Mouse (Mus musculus): Measurements from ENCODE around the gene Proser3. TPM values are rescaled to one million over a fixed set of nuclear protein-coding genes. Genes with fewer than 3 reads are reported as not detected.
A peak's percentile ranks its signal among the peaks of the same experiment; 100 is the strongest.

Gene Proser3
- total and polyA plus RNA-seq, 2 experiments from 2014 or later: 3.0 to 14.0 TPM

DNA sequence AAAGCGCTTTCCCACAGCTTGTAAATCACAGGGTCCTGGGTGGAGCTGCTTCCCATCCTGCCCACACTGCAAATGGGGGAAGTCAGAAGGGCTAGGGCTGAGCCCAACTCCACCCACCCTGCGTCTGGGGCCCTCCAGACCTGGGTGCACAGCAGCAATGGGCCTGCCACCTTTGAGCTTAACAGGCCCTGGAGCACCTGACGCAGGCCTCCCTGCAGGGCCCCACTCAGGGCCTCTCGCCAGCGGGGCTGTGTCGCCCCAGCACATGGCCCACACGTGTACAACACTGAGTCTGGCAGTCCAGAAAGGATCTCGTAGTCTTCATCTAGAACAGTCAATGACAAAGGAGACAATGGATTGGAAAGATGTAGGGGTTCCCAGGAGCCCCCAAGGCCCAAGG is 27.9 kb upstream of the Proser3 start:
- Histone ChIP-seq H3K9me3 (ENCODE audit: low read length) (no peaks in the 10 kb centered on the region), H3K4me1 (ENCODE audit: insufficient read depth, low read length) (no peaks in the 10 kb centered on the region), H3K9ac (replicated peaks; ENCODE audit: low read length) (no peak overlapping the region), H3K27ac (no peak overlapping the region), H3K4me2 (ENCODE audit: low read depth, low read length) (no peak overlapping the region), H3K36me3 (ENCODE audit: insufficient read depth, low read length) (peaks cover 90% of the 10 kb centered on the region), H3K27me3 (ENCODE audit: insufficient read depth, low read length) (no peaks in the 10 kb centered on the region), H3K4me3 (ENCODE audit: low read length) (no peak overlapping the region)
- no peak for DNase-seq (ENCODE audit: low spot score)
- WGBS: 94% methylated on average over 8 of the region's 8 CpGs
- TF ChIP-seq CTCF (IDR thresholded peaks at IDR 0.05; ENCODE audit: low read depth): no peak
- no peak for ATAC-seq

DNA sequence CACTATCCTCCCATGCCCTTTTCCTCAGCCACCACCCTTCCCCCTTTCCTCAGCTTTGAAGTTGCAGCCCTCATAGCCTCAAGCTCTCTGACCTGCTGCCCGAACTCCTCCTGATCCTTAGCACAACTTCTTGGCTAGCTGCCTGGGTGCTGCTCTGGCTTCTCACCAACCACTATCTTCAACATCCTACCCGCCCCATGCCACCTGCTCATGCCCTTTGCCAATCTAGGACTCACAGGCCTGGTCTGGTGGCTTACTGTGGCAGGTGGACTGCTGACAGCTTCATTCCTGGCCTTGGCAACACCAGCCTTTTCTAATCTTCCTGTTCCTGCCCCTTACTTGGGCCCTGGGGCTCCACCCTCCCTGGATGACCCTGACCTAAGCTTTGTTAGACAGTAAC is 20.9 kb upstream of the Proser3 start:
- DNase-seq (ENCODE audit: low spot score): peak; percentile 20

DNA sequence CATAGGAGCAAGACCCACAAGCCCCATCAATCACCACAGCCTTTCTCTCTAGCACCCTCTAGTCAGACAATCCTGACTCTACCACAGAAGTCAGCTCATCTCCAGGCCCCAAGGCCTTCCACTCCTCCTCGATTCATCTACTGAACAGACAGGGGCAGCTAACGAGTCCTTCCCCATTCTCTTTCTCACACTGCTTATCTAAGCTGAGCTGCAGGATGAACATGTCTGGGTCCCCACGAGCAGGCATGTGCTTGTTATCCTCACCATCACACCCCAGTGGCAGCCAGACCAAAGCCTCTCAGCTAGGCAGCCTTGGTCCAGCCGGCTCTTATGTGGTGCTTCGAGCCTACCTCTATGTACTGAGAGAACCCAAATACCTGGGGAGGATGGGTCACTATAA is 20.3 kb upstream of the Proser3 start:
- Histone ChIP-seq H3K27me3 (ENCODE audit: insufficient read depth, low read length) (no peaks in the 10 kb centered on the region), H3K9me3 (ENCODE audit: low read length) (no peaks in the 10 kb centered on the region), H3K4me1 (ENCODE audit: insufficient read depth, low read length) (no peaks in the 10 kb centered on the region), H3K4me2 (ENCODE audit: low read depth, low read length) (no peak overlapping the region), H3K4me3 (ENCODE audit: low read length) (no peak overlapping the region), H3K9ac (replicated peaks; ENCODE audit: low read length) (no peak overlapping the region), H3K36me3 (ENCODE audit: insufficient read depth, low read length) (peaks cover 88% of the 10 kb centered on the region), H3K27ac (no peak overlapping the region)
- WGBS: 79% methylated on average over 5 of the region's 5 CpGs
- DNase-seq (ENCODE audit: low spot score) (no peak), ATAC-seq (no peak)
- TF ChIP-seq CTCF (IDR thresholded peaks at IDR 0.05; ENCODE audit: low read depth): no peak

More for the DNA sequence above, 20.9 kb upstream of the Proser3 start:
- H3K4me3 ChIP-seq (ENCODE audit: low read length): no peak overlapping the region
- no peak overlapping the region for H3K9ac ChIP-seq (replicated peaks; ENCODE audit: low read length)
- H3K9me3 ChIP-seq (ENCODE audit: low read length): no peaks in the 10 kb centered on the region
- 65% methylated on average over 2 of the region's 2 CpGs for WGBS
- no peaks in the 10 kb centered on the region for H3K27me3 ChIP-seq (ENCODE audit: insufficient read depth, low read length)
- H3K27ac ChIP-seq: no peak overlapping the region
- TF ChIP-seq CTCF (IDR thresholded peaks at IDR 0.05; ENCODE audit: low read depth): no peak
- peaks cover 90% of the 10 kb centered on the region for H3K36me3 ChIP-seq (ENCODE audit: insufficient read depth, low read length)
- no peaks in the 10 kb centered on the region for H3K4me1 ChIP-seq (ENCODE audit: insufficient read depth, low read length)
- H3K4me2 ChIP-seq (ENCODE audit: low read depth, low read length): no peak overlapping the region
- ATAC-seq: no peak

DNA sequence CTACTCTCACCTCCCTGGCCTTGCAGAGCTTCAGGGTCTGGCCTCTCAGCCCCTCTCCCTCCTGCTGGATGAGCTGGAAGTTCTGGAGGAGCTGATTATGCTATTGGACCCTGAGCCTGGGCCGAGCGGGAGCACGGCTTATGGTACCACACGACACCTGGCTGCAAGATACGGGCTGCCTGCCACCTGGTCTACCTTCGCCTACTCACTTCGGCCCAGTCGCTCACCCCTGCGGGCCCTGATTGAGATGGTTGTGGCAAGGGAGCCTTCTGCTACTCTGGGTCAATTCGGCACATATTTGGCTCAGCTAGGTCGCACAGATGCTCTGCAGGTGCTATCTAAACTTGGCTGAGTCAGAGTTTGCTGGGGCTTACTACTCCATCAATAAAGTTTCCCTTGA is 15.5 kb upstream of the Proser3 start:
- peaks cover 61% of the 10 kb centered on the region for H3K36me3 ChIP-seq (ENCODE audit: insufficient read depth, low read length)
- H3K27ac ChIP-seq: no peak overlapping the region
- no peaks in the 10 kb centered on the region for H3K9me3 ChIP-seq (ENCODE audit: low read length)
- 88% methylated on average over 11 of the region's 11 CpGs for whole genome bisulfite sequencing
- no peak for DNase-seq (ENCODE audit: low spot score)
- no peak overlapping the region for H3K9ac ChIP-seq (replicated peaks; ENCODE audit: low read length)
- H3K27me3 ChIP-seq (ENCODE audit: insufficient read depth, low read length): no peaks in the 10 kb centered on the region
- no peak overlapping the region for H3K4me3 ChIP-seq (ENCODE audit: low read length)
- ATAC-seq: no peak
- TF ChIP-seq CTCF (IDR thresholded peaks at IDR 0.05; ENCODE audit: low read depth): no peak
- no peak overlapping the region for H3K4me2 ChIP-seq (ENCODE audit: low read depth, low read length)
- H3K4me1 ChIP-seq (ENCODE audit: insufficient read depth, low read length): no peaks in the 10 kb centered on the region

DNA sequence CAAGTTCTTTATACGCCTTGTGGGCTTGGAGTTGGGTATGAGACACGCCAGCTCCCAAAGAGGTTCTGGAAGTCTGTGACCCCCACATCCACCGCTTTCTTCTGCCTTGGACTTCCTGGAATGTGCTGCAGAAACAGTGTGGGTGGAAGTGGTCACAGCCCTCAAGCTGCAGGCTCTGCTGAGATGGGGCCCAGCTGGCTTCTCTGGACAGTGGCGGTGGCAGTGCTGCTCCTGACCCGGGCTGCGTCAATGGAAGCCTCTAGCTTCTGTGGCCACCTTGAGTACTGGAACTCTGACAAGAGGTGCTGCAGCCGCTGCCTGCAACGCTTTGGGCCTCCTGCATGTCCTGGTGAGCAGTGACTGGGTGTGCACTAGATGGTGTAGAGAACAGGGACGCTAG is 13.9 kb upstream of the Proser3 start:
- H3K27me3 ChIP-seq (ENCODE audit: insufficient read depth, low read length): no peaks in the 10 kb centered on the region
- DNase-seq (ENCODE audit: low spot score) (no peak), ATAC-seq (no peak)
- H3K9me3 ChIP-seq (ENCODE audit: low read length): no peaks in the 10 kb centered on the region
- H3K4me1 ChIP-seq (ENCODE audit: insufficient read depth, low read length): no peaks in the 10 kb centered on the region
- no peak for TF ChIP-seq CTCF (IDR thresholded peaks at IDR 0.05; ENCODE audit: low read depth)
- H3K27ac ChIP-seq: no peak overlapping the region
- 90% methylated on average over 9 of the region's 9 CpGs for WGBS
- no peak overlapping the region for H3K4me2 ChIP-seq (ENCODE audit: low read depth, low read length)
- peaks cover 50% of the 10 kb centered on the region for H3K36me3 ChIP-seq (ENCODE audit: insufficient read depth, low read length)
- no peak overlapping the region for H3K4me3 ChIP-seq (ENCODE audit: low read length)
- no peak overlapping the region for H3K9ac ChIP-seq (replicated peaks; ENCODE audit: low read length)

DNA sequence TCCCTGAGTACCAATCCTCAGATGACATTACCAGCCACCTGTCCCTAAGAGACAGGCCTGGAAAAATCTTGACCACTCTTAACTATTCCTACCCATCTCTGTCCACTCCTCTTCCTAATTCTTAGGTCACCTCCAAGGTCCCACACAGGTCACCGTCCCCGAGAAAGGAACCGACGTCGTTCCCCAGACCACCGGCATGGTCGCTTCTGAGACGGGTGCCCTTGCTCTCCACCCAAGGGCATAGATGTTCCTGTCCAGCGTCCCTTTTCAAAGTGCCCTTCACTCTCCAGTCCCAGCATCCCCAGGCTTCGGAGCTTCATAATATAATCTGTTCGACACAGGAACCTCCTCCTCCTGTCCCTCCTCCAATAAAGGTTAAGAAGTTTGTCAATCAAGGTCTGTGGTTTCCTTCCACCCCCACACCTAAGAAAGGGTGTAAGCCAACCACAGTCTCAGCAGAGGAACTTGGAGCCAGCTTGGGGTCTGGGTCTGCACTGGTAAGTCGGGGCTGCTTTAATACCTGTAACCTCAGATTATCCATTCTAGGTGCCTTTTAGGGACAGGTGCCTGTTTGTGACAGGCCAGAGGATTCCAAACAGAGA is 13.0 kb upstream of the Proser3 start, which contains the start of gene Igflr1:
Igflr1 (plus strand) TSS at position 458 of the 602 bp plus-strand sequence.
- no peak for ATAC-seq
- Histone ChIP-seq H3K9me3 (ENCODE audit: low read length) (no peaks in the 10 kb centered on the region), H3K9ac (replicated peaks; ENCODE audit: low read length) (no peak within 1 kb of the TSS), H3K4me3 (ENCODE audit: low read length) (no peak within 1 kb of the TSS), H3K27me3 (ENCODE audit: insufficient read depth, low read length) (no peaks in the 10 kb centered on the region), H3K4me2 (ENCODE audit: low read depth, low read length) (no peak within 1 kb of the TSS), H3K27ac (no peak within 1 kb of the TSS), H3K4me1 (ENCODE audit: insufficient read depth, low read length) (no peaks in the 10 kb centered on the region), H3K36me3 (ENCODE audit: insufficient read depth, low read length) (peaks cover 43% of the 10 kb centered on the region)
- no peak for TF ChIP-seq CTCF (IDR thresholded peaks at IDR 0.05; ENCODE audit: low read depth)
- WGBS: 94% methylated on average over 12 of the region's 12 CpGs
- DNase-seq (ENCODE audit: low spot score): no peak

DNA sequence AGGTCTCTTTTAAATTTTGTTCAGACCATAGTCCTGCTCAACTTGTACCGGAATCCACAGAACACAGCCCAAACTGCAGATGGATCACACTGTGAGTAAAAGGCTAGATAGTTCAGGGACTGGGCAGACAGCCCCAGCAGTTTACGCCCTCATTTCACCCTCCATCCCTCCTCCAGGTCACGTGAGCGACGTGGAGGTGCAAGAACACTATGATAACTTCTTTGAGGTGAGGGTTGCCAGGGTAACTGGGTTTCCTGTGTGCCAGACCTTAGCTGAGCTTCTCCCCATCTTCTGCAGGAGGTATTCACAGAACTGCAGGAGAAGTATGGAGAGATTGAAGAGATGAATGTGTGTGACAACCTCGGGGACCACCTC is 11.8 kb upstream of the Proser3 start:
- Histone ChIP-seq H3K4me2 (ENCODE audit: low read depth, low read length) (peak overlapping the region; percentile 90), H3K27me3 (ENCODE audit: insufficient read depth, low read length) (no peaks in the 10 kb centered on the region), H3K9me3 (ENCODE audit: low read length) (no peaks in the 10 kb centered on the region), H3K4me3 (ENCODE audit: low read length) (peak overlapping the region; percentile 63), H3K4me1 (ENCODE audit: insufficient read depth, low read length) (peaks cover 2% of the 10 kb centered on the region; the same call in 1 of the 2 replicates), H3K36me3 (ENCODE audit: insufficient read depth, low read length) (peaks cover 31% of the 10 kb centered on the region), H3K9ac (replicated peaks; ENCODE audit: low read length) (peak overlapping the region; percentile 65), H3K27ac (peak overlapping the region; percentile 89)
- no peak for TF ChIP-seq CTCF (IDR thresholded peaks at IDR 0.05; ENCODE audit: low read depth)
- WGBS: 25% methylated on average over 6 of the region's 6 CpGs
- ATAC-seq: no peak
- DNase-seq (ENCODE audit: low spot score): no peak
